Mouse (Mus musculus): ENCODE results near the gene Klri2. TPM values are rescaled to one million over a fixed set of nuclear protein-coding genes. Genes with fewer than 3 reads are reported as not detected.

The Klri2 gene
- total RNA-seq (2023; ENCODE audit: inconsistent age), result 0.12 to 0.48 TPM (median 0.27 TPM) in 4 replicates

GRCm38 (mm10) chr6:129740069-129740721, at the start of gene Klri2:
TSS of gene Klri2 (minus strand) at chr6:129740484.

GRCm38 (mm10) chr6:129784170-129784569, 43.9 kb upstream of the Klri2 start, which contains the start of gene Gm156:
TSS of gene Gm156 (minus strand) at chr6:129784270.

GRCm38 (mm10) chr6:129717032-129717431, 23.3 kb downstream of the Klri2 start, which contains the start of gene Klri1:
TSS of gene Klri1 (minus strand) at chr6:129717132.

Other genes with a start within 250 kb of the Klri2 start
- not detected in 4 replicates for gene Olr1, start 233.3 kb downstream of the Klri2 start, total RNA-seq (2023; ENCODE audit: inconsistent age)
- gene Tmem52b, start 227.9 kb downstream of the Klri2 start, total RNA-seq (2023; ENCODE audit: inconsistent age), result not detected in 4 replicates
- gene Gabarapl1, start 207.3 kb downstream of the Klri2 start, total RNA-seq (2023; ENCODE audit: inconsistent age), result 13.7 to 15.0 TPM (median 14.4 TPM) in 4 replicates
- 0.45 to 1.9 TPM (median 0.99 TPM) in 3 of 4 replicates, not detected in the other for gene Klre1, start 162.6 kb downstream of the Klri2 start, total RNA-seq (2023; ENCODE audit: inconsistent age)
- 1.8 to 2.4 TPM (median 2.1 TPM) in 4 replicates for gene Klrd1, start 148.7 kb downstream of the Klri2 start, total RNA-seq (2023; ENCODE audit: inconsistent age)
- gene Klrk1, start 116.6 kb downstream of the Klri2 start, total RNA-seq (2023; ENCODE audit: inconsistent age), result 1.00 to 2.0 TPM (median 1.3 TPM) in 4 replicates
- not detected in 4 replicates for gene Klrc3, start 97.1 kb downstream of the Klri2 start, total RNA-seq (2023; ENCODE audit: inconsistent age)
- gene Klrc2, start 79.8 kb downstream of the Klri2 start, total RNA-seq (2023; ENCODE audit: inconsistent age), result 0.35 to 0.90 TPM (median 0.58 TPM) in 4 replicates
- 1.1 to 4.0 TPM (median 2.2 TPM) in 4 replicates for gene Klrc1, start 61.5 kb downstream of the Klri2 start, total RNA-seq (2023; ENCODE audit: inconsistent age)
- gene Klri1, start 23.4 kb downstream of the Klri2 start, total RNA-seq (2023; ENCODE audit: inconsistent age), result 0.66 to 1.1 TPM (median 0.83 TPM) in 3 of 4 replicates, not detected in the other
- not detected in 4 replicates for gene Gm156, start 43.8 kb upstream of the Klri2 start, total RNA-seq (2023; ENCODE audit: inconsistent age)
- not detected in 4 replicates for gene Gm17631, start 122.2 kb upstream of the Klri2 start, total RNA-seq (2023; ENCODE audit: inconsistent age)
- gene Klra17, start 136.2 kb upstream of the Klri2 start, total RNA-seq (2023; ENCODE audit: inconsistent age), result not detected in 4 replicates
- gene Klra5, start 177.2 kb upstream of the Klri2 start, total RNA-seq (2023; ENCODE audit: inconsistent age), result not detected in 4 replicates

Data from B cell, adult (primary cell).